Mouse (Mus musculus): ENCODE data around the gene Lhfpl3.

Gene Lhfpl3

GRCm38 (mm10) chr5:23010460-23010859, 264.6 kb downstream of the Lhfpl3 start:
- H3K36me3 ChIP-seq (ENCODE audit: control insufficient read depth, insufficient read depth, low read length, poor library complexity, severe bottlenecking), result no peaks in the 10 kb centered on the region
- no peak for DNase-seq (ENCODE audit: low read depth, low spot score)
- no peaks in the 10 kb centered on the region for H3K27me3 ChIP-seq (ENCODE audit: control insufficient read depth, insufficient read depth, low read length, poor library complexity, severe bottlenecking)

DNA sequence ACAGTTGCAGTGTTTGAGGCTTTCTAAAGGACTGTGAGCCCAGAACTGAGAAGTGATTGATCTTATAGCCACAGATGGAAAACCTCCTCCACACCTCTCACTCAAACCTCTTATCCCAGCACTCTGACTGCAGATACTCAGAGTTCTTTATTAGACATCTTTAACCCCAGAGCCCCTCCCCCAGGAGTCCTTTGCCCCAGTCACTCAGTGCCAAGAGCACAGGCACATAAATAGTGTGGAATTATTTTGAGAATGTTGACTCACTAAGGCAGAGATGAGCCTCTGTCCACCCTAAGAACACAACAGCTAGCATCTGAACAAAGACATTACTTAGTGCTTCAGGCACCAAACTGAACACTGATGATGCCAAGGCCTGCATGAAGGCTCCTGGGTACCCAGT, 268.1 kb downstream of the Lhfpl3 start:
- DNase-seq (ENCODE audit: low read depth, low spot score), result no peak
- Histone ChIP-seq H3K27me3 (ENCODE audit: control insufficient read depth, insufficient read depth, low read length, poor library complexity, severe bottlenecking) (no peaks in the 10 kb centered on the region), H3K36me3 (ENCODE audit: control insufficient read depth, insufficient read depth, low read length, poor library complexity, severe bottlenecking) (no peaks in the 10 kb centered on the region)

DNA sequence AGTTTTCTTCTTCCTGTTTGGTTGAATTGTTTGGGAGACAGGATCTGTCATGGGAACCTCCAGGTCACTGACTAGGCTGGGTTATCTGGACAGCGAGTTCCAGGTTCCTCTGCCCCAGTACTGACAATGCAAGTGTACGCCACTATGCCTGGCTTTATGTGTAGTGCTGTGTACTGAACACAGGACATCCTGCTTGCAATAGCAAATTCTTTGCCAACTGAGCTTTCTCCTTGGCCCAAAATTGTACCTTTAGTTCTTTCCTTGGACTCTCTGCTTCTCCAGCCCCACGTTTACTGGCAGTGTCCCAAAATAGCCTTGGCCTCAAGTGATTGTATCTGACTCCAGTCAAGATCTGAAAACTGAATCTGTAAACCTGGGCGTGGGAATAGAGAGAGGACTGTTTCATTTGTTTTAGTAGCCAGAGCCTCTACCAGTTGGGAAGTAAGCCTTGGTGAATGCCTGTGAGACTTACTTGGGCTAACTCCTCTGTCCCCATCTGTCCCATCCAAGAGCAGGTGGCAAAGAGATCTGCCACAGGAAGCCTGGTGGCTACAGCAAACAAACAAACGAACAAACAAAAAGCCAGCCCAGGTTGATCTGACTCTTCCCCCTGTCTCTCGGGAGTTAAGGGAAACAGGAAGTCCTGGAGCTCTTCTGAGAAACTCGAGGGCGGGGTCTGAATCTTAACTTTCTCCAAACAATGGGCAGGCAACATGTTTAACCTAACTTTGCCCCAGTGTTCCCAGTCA, 269.9 kb downstream of the Lhfpl3 start:
- Histone ChIP-seq H3K36me3 (ENCODE audit: control insufficient read depth, insufficient read depth, low read length, poor library complexity, severe bottlenecking) (no peaks in the 10 kb centered on the region), H3K27me3 (ENCODE audit: control insufficient read depth, insufficient read depth, low read length, poor library complexity, severe bottlenecking) (no peaks in the 10 kb centered on the region)
- no peak for DNase-seq (ENCODE audit: low read depth, low spot score)

GRCm38 (mm10) chr5:23034944-23035726, 289.3 kb downstream of the Lhfpl3 start:
- DNase-seq (ENCODE audit: low read depth, low spot score), result no peak
- Histone ChIP-seq H3K27me3 (ENCODE audit: control insufficient read depth, insufficient read depth, low read length, poor library complexity, severe bottlenecking) (no peaks in the 10 kb centered on the region), H3K36me3 (ENCODE audit: control insufficient read depth, insufficient read depth, low read length, poor library complexity, severe bottlenecking) (no peaks in the 10 kb centered on the region)

DNA sequence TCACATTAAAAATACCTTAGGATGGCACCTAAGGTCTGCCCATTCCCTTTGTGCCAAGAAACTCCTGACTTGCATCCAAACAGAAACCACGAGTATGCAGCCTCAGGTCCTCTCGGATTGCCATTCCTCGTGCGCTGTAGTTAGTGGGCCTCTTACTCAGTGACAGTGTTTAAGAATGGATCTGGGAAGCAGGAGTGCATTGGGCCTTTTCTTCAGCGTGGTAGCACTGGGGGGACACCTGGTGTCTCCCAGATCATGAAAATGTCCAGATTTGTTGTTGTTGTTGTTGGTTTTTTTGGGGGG, 289.8 kb downstream of the Lhfpl3 start:
- no peak for DNase-seq (ENCODE audit: low read depth, low spot score)
- no peaks in the 10 kb centered on the region for H3K36me3 ChIP-seq (ENCODE audit: control insufficient read depth, insufficient read depth, low read length, poor library complexity, severe bottlenecking)
- no peaks in the 10 kb centered on the region for H3K27me3 ChIP-seq (ENCODE audit: control insufficient read depth, insufficient read depth, low read length, poor library complexity, severe bottlenecking)

GRCm38 (mm10) chr5:23040429-23040828, 294.6 kb downstream of the Lhfpl3 start:
- DNase-seq (ENCODE audit: low read depth, low spot score), result no peak
- no peaks in the 10 kb centered on the region for H3K27me3 ChIP-seq (ENCODE audit: control insufficient read depth, insufficient read depth, low read length, poor library complexity, severe bottlenecking)
- H3K36me3 ChIP-seq (ENCODE audit: control insufficient read depth, insufficient read depth, low read length, poor library complexity, severe bottlenecking), result no peaks in the 10 kb centered on the region

DNA sequence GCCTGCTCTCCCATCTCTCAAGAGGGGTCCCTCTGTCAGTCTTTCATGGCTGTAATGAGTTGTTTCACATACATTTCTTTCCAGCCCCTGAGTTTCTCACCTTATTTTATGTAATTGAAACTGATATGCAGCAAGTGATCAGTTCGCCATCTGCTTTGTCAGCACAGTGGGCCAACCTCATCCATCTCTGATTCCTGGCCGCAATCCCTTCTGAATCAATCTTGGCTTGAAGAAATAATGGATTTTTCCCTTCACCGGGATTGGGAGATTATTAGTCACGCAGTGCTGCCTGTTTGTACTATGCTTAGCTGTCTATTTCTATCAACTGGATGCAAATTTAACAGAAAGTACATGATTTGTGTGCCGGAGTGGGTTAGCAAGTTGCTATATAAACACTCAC, 297.0 kb downstream of the Lhfpl3 start:
- Histone ChIP-seq H3K27me3 (ENCODE audit: control insufficient read depth, insufficient read depth, low read length, poor library complexity, severe bottlenecking) (no peaks in the 10 kb centered on the region), H3K36me3 (ENCODE audit: control insufficient read depth, insufficient read depth, low read length, poor library complexity, severe bottlenecking) (no peaks in the 10 kb centered on the region)
- no peak for DNase-seq (ENCODE audit: low read depth, low spot score)

DNA sequence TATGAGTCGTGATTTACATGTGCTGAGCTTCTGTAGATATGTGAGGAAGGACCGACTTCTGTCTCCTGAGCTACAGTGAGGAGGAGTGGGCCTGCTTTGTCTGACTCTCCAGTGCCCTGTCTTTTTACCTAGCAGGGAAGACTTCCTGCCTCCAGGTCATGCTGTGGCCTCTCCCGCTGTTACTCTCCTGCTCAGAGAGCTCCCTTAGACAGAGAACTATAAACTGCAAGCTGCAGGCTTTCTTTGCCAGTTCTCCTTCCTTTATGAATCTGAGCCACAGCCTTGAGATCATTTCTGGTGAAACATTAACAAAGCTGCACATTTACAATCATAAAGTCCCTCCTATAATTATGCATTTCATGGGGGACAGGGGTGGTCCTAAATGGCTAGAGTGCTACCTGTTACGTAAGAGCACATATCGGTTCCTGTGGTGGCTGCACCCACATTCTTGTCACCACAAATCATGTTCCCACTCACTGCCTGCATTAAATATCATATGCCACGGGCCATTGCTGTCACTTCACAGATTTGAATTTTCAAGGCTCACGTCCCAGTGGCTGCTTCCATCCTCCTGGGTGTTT, 303.3 kb downstream of the Lhfpl3 start:
- no peak for DNase-seq (ENCODE audit: low read depth, low spot score)
- Histone ChIP-seq H3K36me3 (ENCODE audit: control insufficient read depth, insufficient read depth, low read length, poor library complexity, severe bottlenecking) (no peaks in the 10 kb centered on the region), H3K27me3 (ENCODE audit: control insufficient read depth, insufficient read depth, low read length, poor library complexity, severe bottlenecking) (no peaks in the 10 kb centered on the region)

DNA sequence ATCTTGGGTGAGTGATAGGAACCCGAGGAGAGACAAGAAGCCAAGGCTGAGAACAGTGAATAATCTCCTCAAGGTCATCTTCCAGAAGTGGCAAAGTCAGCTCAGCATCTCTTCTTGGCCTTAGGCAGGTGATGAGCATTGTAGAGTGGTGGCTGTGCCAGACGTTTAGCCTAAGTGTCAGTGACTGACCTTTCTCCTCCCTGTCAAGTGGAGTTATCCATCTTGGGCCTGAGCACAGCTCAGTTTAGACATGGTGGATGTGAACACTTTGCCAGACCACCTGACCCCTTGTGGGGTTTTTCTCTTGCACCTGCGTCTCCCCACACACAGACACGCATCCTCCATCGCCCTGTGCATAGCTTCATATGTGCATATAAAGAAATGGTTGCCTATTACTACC, 305.6 kb downstream of the Lhfpl3 start:
- no peaks in the 10 kb centered on the region for H3K36me3 ChIP-seq (ENCODE audit: control insufficient read depth, insufficient read depth, low read length, poor library complexity, severe bottlenecking)
- DNase-seq (ENCODE audit: low read depth, low spot score), result no peak

GRCm38 (mm10) chr5:23094894-23095293, 349.0 kb downstream of the Lhfpl3 start:
- no peaks in the 10 kb centered on the region for H3K27me3 ChIP-seq (ENCODE audit: control insufficient read depth, insufficient read depth, low read length, poor library complexity, severe bottlenecking)
- no peak for DNase-seq (ENCODE audit: low read depth, low spot score)
- no peaks in the 10 kb centered on the region for H3K36me3 ChIP-seq (ENCODE audit: control insufficient read depth, insufficient read depth, low read length, poor library complexity, severe bottlenecking)

More for the DNA sequence above, 305.6 kb downstream of the Lhfpl3 start:
- H3K27me3 ChIP-seq (ENCODE audit: control insufficient read depth, insufficient read depth, low read length, poor library complexity, severe bottlenecking), result no peaks in the 10 kb centered on the region

- DNase-seq (ENCODE audit: low read depth, low spot score), result no peak
- Histone ChIP-seq H3K27me3 (ENCODE audit: control insufficient read depth, insufficient read depth, low read length, poor library complexity, severe bottlenecking) (no peaks in the 10 kb centered on the region), H3K36me3 (ENCODE audit: control insufficient read depth, insufficient read depth, low read length, poor library complexity, severe bottlenecking) (no peaks in the 10 kb centered on the region)
These were observed 360.7 kb downstream of the Lhfpl3 start for GRCm38 (mm10) chr5:23106536-23106935.

DNA sequence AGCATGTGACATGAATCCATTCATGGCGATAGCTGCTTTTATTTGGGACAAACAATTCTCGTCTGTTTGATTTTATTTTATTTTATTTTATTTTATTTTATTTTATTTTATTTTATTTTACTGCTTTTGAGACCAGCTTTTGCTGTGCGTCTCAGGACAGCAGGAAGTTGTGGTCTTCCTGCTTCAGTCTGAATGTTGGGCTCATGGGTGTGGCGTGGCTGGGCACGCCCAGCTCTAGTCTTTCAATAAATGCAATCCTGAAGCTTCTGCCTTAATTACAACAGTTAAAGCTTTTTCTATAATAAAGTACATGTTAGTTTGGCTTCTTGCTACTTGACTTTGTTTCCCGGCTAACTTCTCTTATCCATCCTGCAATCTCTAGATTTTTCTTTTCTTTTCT, 365.4 kb downstream of the Lhfpl3 start:
- DNase-seq (ENCODE audit: low read depth, low spot score), result no peak
- Histone ChIP-seq H3K36me3 (ENCODE audit: control insufficient read depth, insufficient read depth, low read length, poor library complexity, severe bottlenecking) (no peaks in the 10 kb centered on the region), H3K27me3 (ENCODE audit: control insufficient read depth, insufficient read depth, low read length, poor library complexity, severe bottlenecking) (no peaks in the 10 kb centered on the region)

GRCm38 (mm10) chr5:23114249-23114648, 368.4 kb downstream of the Lhfpl3 start:
- Histone ChIP-seq H3K36me3 (ENCODE audit: control insufficient read depth, insufficient read depth, low read length, poor library complexity, severe bottlenecking) (no peaks in the 10 kb centered on the region), H3K27me3 (ENCODE audit: control insufficient read depth, insufficient read depth, low read length, poor library complexity, severe bottlenecking) (no peaks in the 10 kb centered on the region)
- no peak for DNase-seq (ENCODE audit: low read depth, low spot score)

- H3K36me3 ChIP-seq (ENCODE audit: control insufficient read depth, insufficient read depth, low read length, poor library complexity, severe bottlenecking), result no peaks in the 10 kb centered on the region
- no peak for DNase-seq (ENCODE audit: low read depth, low spot score)
These were observed 381.0 kb downstream of the Lhfpl3 start for GRCm38 (mm10) chr5:23126851-23127250.

GRCm38 (mm10) chr5:23140183-23140921, 394.5 kb downstream of the Lhfpl3 start:
- no peaks in the 10 kb centered on the region for H3K36me3 ChIP-seq (ENCODE audit: control insufficient read depth, insufficient read depth, low read length, poor library complexity, severe bottlenecking)
- no peaks in the 10 kb centered on the region for H3K27me3 ChIP-seq (ENCODE audit: control insufficient read depth, insufficient read depth, low read length, poor library complexity, severe bottlenecking)
- DNase-seq (ENCODE audit: low read depth, low spot score), result no peak

More at GRCm38 (mm10) chr5:23126851-23127250, 381.0 kb downstream of the Lhfpl3 start:
- H3K27me3 ChIP-seq (ENCODE audit: control insufficient read depth, insufficient read depth, low read length, poor library complexity, severe bottlenecking), result no peaks in the 10 kb centered on the region
